Mouse (Mus musculus): ENCODE measurements around the gene Mthfsd.

The Mthfsd gene

DNA sequence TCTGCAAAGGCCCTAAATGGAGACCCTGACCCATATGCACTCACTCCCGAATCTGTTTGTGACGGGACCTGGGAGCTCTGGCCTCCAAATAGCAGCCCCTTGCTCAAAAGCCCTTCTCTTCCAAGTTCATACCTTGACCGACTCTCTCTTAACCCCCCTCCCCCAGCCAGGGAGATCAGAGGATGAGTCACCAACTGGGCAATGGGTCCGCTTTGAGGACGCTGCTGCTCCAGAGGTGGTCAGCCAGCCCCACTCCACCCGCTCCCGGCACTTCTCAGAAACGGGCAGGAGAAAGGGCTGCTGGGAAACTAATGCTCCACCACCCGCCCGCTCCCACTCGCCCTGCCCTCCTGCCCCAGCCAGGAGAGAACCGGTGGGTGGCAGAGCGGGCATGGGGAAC lies 32.3 kb downstream of the Mthfsd start:
- in situ Hi-C loops (cut with MboI, MseI), result loop anchor here (25.0 kb wide), 1 partner anchor 439 kb away; the partner anchor contains the start of gene 1190005I06Rik

DNA sequence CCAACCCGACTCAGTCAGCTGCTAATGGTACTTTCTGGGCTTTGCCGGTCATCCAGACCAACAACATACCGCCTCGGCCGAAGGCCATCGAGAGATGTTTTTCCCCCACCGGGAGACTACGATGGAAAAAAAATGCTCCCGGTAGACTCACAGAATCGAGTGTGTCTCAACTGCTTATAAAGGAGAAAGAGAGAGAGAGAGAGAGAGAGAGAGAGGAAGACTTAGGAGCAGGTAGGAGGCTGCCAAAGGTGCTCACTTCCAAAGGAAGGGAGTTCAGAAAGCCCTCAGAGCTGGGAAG lies 33.4 kb downstream of the Mthfsd start:
- in situ Hi-C loops (cut with MboI, MseI), result loop anchor here (25.0 kb wide), 1 partner anchor 437 kb away; the partner anchor contains the start of gene 1190005I06Rik

DNA sequence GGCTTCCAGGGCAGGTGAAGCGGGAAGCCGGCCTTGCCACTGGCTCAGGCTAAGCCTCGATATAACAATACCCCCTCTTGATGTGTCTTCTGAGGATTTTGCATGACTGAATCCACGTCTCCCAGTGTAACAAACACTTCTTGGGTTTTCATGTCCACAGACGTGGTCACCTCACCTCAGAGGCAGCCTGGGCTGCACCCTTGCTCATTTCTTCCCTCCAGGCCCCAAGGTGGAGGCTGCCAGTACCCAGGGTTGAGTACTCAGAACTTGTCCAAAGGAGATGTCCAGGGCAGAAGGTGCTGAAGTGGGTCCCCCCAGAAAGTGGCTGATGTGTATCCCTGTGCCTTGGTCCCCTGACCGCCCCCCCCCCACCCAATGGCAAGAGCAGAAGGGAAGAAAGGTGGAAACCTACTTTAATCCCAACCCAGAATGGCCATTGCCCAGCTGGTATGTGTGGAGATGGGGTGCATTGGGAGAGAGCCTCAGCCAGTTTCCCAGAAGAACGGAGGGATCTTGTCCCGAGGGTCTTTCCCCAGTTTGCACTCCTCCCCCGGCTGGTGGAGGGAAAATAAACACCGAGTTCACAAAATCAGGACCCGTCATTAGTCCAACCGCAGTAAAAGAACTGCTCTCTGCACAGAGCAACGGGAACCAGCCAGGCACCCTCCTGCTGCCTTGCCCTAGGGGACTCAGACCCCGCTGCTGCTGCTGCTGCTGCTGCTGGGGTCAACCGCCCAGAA lies 33.9 kb downstream of the Mthfsd start:
- in situ Hi-C loops (cut with MboI, MseI), result no loop called here

DNA sequence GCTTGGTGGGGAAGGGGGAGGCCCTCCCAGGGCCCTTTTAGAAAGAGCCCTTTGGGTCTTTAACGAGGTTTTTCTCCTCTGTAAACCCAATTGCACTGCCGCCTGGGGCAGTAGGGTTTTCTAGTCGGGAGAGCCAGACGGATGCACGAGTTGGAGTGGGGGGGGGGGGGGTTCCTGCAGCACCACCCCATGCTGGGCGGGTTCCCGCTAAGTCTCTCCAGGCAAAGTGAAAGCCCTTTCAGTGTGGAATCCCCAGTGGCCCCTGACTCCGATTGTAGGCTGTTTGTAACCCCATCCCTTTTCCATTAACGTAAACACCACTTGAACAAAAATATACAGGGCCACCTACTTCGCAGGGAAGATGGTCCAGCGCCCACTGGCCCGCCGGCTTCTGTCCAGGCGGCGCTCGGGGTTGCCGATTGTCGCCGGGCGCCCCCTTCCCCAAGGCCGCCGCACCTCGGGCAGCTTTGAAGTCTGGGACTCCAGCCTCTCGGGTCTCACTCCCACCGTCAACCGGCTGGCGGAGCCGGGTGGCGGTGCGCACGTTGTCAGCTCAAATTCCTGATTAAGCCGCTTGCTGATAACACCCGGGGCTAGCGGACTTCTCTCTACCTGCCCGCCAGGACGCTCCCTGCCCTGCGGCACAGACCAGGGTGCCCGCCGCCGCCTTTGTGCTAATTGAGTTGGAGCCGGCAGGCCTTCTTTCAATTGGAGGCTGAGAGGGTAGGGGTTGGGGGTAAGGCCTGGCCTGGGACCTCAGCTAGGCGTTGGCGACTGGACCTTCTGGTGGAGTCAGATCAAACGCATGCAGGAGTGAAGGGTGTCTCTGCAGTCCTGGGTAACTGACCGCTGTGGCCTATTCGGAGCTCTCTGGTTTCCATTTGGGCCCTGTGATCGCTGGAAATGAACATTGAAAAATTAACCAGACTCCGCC lies 34.8 kb downstream of the Mthfsd start:
- in situ Hi-C loops (cut with MboI, MseI), result no loop called here

DNA sequence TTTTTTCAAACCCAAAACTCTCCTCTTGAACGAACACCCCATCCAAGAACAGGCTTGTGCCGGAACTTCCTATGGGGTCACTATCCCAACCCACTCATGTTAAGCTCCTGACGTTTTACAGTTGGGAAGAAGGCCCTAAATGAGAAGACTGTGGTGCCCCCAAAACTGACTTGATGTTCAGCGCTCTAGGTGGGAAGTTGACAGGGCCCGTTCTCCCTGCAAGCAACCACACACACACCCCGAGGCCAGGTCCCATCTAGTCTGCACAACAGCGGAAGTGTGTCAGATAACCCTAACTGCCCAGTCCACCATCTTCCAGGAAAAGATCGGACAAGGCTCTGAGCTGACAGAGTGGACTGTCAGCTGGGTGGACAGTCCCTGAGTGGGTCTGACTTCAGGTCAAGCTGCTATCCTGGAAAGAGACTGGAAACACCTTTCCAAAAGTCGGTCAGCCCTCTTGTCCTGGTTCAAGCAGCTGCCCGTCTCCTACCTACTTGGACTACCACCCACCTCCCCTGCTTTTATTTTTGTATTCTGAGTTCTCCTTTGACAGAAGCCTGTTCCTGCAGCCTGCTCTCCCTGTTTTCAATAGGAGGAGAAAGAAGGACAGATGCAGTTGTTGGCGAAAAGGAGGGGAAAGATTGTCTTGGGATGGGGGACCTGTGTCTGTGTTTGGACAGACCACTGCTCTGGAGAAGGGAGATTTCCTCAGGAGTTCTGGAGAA lies 35.6 kb downstream of the Mthfsd start:
- in situ Hi-C loops (cut with MboI, MseI), result no loop called here

DNA sequence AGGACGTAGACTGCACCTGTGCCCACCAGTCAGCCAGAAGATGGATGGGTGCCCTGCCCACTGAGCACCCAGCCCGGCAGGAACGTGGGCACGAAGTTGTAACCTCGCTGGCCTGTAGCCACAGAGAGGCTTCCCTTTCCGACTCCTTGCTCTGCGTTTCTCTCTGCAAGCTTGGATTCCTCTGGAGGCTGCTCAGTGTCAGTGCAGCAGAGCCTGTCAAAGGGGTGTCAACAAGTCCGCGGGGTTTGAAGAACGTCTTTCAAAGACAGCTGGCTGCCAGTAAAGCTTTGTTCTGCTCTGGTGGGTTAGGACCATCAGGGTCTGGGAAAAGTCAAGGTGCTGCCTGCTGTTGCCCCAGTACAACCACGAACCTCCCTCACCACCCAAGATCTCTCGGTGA lies 36.7 kb downstream of the Mthfsd start:
- in situ Hi-C loops (cut with MboI, MseI), result no loop called here

DNA sequence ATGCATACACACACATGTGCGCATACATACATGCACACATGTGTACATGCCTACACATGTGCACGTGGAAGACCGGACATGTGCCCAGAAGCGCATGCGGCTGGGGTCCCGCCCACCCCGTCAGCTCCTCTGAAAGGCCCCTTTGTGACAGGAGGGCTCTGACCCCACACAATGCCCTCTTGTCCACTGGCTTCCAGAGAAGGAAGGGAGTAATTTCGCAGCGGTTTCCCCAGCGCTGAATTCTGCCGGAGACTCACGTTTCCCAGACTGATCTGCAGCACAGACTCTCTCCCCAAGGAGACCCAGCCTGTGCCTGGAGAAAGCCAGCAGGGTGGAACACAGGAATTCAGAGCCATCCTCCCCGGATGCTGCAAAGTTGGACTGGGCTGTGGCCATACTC lies 44.5 kb downstream of the Mthfsd start:
- in situ Hi-C loops (cut with MboI, MseI), result no loop called here

DNA sequence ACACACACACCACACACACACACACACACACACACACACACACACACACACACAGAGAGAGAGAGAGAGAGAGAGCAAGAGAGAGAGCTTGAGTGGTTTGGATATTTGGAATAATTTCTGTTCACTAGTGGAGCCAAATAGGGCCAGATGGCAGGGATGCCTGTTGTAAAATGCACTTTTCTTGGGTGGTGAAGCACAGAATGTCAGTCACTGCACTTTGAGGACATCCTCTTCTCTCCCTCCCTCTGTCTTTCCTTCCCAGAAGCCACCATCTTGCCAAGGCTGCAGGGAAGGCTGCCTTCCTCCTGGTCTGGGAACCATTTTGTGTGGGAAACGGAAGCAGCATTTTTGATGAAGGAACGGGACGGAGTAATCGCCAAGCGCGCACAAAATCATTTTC lies 45.7 kb downstream of the Mthfsd start:
- in situ Hi-C loops (cut with MboI, MseI), result no loop called here

DNA sequence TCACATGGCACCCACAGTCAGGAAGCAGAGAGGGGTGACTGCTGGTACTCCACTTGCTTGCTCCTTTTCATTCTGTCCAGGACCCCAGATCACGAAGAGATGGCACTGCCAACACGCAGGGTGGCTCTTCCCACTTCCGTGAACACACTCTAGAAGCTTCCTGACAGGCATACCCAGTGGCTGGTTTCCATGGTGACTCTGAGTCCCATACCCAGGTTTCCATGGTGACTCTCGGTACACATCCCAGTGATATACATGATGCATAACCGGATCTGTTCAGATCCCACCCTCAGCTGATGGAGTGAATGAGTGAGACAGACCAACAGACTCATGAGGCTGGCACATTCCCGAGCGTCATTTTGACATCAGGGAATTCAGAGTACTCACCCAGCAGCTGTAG lies 49.1 kb downstream of the Mthfsd start:
- in situ Hi-C loops (cut with MboI, MseI), result no loop called here

DNA sequence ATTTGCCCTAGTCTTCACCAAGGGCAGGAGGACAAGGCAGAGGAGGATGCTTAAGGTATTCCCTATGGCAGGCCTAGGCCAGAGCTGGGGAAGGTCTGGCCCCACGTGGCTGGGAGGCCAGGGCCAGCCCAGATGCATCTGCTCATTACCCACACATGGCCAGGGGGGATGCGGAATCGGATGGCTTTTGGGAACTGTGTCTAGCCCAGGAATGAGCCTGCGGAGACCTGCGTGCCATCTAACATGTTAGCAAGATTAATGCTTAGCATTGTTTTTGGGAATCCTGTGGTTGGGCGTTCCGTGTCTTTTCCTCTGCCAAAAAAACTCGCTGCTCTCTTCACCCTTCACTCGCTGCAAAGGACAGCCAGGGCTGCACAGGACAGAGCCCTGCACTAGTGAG lies 50.1 kb downstream of the Mthfsd start:
- in situ Hi-C loops (cut with MboI, MseI), result no loop called here

DNA sequence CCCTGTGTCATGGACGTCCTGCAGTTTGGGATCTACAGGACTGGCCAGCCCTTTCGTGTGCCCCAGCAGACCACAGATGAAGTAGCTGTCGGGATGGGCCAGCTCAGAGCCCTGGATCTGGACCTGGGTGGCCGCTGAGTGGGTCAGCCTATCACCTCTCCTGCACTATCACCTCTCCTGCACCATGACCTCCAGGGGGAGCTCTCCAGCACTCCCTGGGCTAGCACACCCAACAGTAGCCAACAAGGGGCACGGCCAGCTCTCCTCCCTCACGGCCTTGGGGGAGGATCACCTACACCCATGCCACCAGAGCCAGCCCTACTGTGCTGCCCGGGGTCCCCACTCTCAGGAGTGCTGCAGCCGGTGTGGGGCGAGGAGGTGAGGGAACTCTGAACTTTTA lies 60.8 kb downstream of the Mthfsd start:
- in situ Hi-C loops (cut with MboI, MseI), result no loop called here

DNA sequence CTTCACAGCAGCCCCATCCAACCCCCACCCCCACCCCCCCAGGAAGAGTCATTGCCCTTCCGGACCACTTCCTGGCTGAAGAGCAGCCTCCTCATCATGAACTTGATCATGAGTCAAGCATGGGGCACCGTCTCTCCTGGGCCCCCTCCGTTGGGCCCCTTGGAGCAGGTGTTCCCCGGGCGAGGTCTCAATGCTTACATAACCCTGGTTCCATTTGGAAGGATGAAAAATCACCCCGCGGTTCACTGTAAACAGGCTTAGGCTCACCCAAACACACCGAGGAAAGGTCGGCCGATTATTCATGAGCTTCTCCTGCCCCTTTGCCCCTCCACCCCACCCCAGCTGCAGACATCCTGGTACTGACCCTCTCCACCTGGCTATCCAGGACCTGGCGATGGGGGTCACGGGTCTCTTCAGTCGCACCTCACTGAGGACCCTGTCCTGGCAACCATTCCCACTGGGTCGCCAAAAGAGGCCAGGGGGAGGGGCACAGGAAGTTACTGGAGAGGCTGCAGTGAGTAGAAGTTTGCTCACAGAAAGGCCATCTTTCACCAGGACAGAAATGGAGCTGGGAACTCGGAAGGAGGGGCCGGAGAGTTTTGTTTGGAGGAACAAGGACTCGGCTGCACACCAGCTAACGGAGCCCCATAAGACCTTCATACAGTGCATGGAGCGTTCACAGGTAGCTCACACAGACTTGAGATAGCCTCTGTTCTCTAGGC lies 64.3 kb downstream of the Mthfsd start:
- in situ Hi-C loops (cut with MboI, MseI), result no loop called here
